Mouse (Mus musculus) neutrophil, adult 5-6 weeks (primary cell): ENCODE results near the gene Edem1. TPM values are rescaled to one million over a fixed set of nuclear protein-coding genes. Genes with fewer than 3 reads are reported as not detected.

Source experiments
- ATAC-seq: fragments of 151-379, 151-347 bp; 2 replicates; pipeline ENCODE4 v1.8.0; 2017; ENCODE audit warnings: mild to moderate bottlenecking, moderate TSS enrichment; ENCODE audit not compliant: insufficient number of reproducible peaks, poor library complexity, low FRiP score, severe bottlenecking; ENCODE audit errors: extremely low read depth
- total RNA-seq: library from RNA; stranded (forward); fragments of 200-1000 nt; gene quantifications from 2 replicates; pipeline ENCODE4 v1.2.3, GENCODE M21; 2017

Gene Edem1
- total RNA-seq, 1 experiment from 2014 or later, result 88.1 TPM

- no peak for ATAC-seq
Observed at GRCm38 (mm10) chr6:108827336-108827920, 1.0 kb upstream of the Edem1 start.

- ATAC-seq, result no peak
Observed at GRCm38 (mm10) chr6:108828872-108829271, 431 bp downstream of the Edem1 start.

- ATAC-seq, result peak; percentile 17; the same call in 1 of the 2 replicates
Observed at GRCm38 (mm10) chr6:108829386-108830370, 1.2 kb downstream of the Edem1 start.

DNA sequence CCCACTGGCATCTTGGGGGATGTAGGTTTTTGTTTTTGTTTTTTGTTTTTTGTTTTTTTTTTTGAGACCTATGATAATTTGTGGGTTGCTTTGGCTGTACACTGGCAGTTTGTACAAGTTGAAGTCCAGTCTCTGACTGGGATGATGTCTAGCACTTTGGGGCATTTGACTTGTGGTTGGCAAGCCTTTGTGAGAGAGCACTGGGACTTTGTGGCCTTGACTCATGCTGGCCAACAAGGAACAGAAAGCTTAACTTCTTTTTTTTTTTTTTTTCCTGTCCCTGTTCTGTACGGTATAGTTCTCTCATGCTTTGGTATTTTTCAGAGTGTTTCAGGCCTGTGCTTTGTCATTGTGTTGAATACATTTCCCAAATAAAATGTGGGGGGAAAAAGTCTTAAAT is 3.7 kb downstream of the Edem1 start:
- no peak for ATAC-seq

DNA sequence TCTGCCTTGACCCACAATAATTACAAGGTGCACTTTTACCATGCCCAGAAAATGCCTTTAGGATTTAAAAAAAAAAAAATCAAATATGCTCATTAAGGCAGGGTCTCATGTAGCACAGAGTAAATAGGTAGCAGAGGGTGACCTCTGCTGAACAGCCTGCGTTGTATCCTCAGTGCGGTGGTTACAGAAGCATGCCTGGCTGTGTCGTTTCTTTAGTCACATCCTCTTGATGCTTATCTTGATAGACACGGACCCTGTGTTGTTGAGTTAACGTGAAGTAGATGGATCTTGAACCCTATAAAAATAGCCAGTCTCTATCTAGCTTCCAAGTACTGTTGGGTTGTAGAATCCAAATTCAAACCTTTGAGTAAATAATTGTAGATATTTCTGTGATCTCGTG is 4.5 kb downstream of the Edem1 start:
- no peak for ATAC-seq

DNA sequence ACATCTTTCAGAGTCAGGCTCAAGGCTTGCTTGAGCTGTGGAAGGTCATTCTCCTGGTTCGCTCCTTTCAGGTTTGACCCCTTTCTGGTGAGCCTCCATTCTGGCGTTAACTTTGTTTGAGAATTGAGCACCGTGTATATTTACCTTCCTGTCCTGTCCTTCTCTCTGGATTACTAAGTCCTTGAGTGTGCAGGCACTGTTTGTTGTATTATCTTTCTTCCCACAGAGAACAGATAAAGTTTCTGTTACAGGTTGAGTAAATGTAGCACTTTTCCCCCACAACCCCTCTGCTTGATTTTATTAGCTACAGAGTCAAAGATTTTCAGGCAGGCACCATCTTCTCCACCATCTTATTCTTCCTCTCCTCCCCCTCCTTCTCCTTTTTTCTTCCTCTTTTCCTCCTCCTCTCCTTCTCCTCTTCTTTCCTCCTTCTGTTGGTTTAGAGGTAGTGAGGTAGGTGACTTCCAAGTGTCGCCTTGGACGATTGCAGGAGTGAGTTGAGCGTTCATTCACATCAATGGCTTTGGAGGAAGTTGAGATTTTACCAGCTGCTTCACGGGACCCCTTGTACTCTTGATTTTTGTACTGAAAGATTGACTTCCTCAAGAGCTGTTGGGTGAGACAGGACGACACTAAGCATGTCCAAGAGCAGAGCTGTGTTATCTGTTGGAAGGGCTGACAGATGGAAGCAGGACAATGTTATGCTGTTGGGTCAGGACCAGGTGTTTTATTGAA is 5.7 kb downstream of the Edem1 start:
- no peak for ATAC-seq

- ATAC-seq, result peak; percentile 53
Observed at GRCm38 (mm10) chr6:108835765-108836691, 7.6 kb downstream of the Edem1 start.

- ATAC-seq, result no peak
Observed at GRCm38 (mm10) chr6:108837081-108837480, 8.6 kb downstream of the Edem1 start.

GRCm38 (mm10) chr6:108837958-108838357 is 9.5 kb downstream of the Edem1 start:
- ATAC-seq, result no peak

- ATAC-seq, result no peak
Observed at GRCm38 (mm10) chr6:108839432-108839831, 11.0 kb downstream of the Edem1 start.

- no peak for ATAC-seq
Observed at GRCm38 (mm10) chr6:108840861-108841640, 12.6 kb downstream of the Edem1 start.

DNA sequence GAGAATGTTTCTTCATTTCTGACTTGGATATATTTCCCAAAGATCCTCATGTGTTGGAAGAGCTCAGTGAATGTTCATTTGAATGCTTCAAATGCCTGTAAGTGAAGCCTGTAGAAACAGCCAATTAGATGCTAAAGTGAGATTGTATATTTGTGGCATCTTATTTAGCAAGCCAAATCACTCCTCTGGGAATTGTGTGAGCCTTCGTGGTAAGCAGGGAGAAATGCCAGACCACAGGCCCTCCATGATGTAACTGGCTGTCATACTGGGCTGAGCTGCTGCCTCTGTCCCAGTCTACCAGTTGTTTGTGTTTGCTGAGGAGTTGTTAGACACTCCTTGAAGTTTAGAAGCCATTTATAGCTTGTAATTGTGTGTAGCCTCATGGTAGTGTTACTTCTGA is 15.2 kb downstream of the Edem1 start:
- ATAC-seq, result no peak

DNA sequence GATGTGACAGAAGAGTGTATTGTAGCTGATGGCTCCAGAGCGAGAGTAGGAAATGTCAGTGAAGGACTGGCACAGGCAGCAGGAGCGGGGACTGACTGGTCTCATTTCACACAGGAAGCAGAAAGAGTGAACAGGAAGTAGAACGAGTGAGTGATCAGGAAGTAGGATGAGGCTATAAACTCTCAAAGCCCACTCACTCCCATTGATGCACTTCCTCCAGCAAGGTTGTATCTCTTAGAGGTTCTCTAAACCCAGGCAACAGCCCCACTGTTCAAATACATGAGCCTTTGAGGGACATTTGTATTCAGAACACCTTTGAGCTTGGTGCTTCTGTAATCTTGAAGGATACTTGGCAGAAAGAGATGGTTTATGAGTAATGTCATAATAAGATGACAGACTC is 15.7 kb downstream of the Edem1 start:
- 0 out of 2 replicates have a peak, but pooled peaks have one; percentile 23 for ATAC-seq

DNA sequence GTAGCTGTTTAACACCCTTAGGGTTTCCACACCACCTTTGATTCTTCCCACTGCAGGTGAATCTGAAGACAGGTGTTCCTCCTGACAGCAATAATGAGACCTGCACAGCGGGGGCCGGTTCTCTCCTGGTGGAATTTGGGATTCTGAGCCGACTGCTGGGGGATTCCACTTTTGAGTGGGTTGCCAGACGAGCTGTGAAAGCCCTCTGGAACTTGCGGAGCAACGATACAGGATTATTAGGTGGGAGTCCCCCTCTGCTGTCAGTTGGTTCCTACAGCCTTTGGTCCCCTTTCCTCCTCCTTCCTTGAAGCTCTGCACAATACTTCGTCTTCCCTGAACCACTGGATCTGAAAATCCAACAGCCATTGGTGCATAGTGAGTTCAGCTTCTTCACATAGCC is 16.3 kb downstream of the Edem1 start:
- ATAC-seq, result no peak

DNA sequence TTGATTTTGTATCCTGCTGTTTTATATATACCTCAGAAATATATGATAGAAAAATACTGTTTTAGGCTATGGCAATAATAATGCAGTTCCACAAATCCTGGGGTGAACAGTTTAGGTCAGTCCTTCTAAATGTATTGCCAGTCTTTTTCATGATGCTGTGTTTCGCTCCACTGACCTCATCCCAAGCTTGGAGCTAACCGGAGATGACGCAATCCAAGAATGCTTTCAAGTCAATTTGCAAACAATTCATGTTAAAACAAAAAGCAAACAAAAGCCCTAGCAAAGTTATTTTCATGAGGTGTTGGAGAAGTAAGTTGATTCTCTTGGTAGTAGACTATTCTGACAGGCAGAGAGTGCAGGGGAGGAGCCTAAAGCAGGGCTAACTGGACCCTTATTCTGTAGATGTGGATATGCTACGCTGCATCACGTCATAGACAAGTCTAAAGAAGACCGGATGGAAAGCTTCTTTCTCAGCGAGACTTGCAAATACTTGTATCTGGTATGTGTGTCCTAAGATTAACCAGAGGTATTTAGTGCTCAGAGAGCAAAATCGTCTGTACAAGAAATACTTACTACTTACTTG is 23.7 kb downstream of the Edem1 start:
- ATAC-seq, result no peak

GRCm38 (mm10) chr6:108852986-108853385 is 24.5 kb downstream of the Edem1 start:
- no peak for ATAC-seq

- ATAC-seq, result no peak
Observed at GRCm38 (mm10) chr6:108858583-108858982, 30.1 kb downstream of the Edem1 start.
